Mouse (Mus musculus) ES-Bruce4 (cell line): ENCODE data around the gene BC017158. TPM values are rescaled to one million over a fixed set of nuclear protein-coding genes. Genes with fewer than 3 reads are reported as not detected.

Experiments used
- H3K27ac ChIP-seq: 2 replicates; pipeline ENCODE4 v1.5.1; 2012; ENCODE audit warnings: low read length, inconsistent platforms; ENCODE audit not compliant: insufficient read depth
- H3K27me3 ChIP-seq: 2 replicates; pipeline ENCODE4 v1.6.1; 2012; ENCODE audit warnings: mild to moderate bottlenecking, low read length, inconsistent platforms; ENCODE audit not compliant: control insufficient read depth, poor library complexity, insufficient read depth, severe bottlenecking
- H3K36me3 ChIP-seq: 2 replicates; pipeline ENCODE4 v1.6.1; 2012; ENCODE audit warnings: inconsistent platforms, mild to moderate bottlenecking, low read length, moderate library complexity; ENCODE audit not compliant: control insufficient read depth, poor library complexity, insufficient read depth, severe bottlenecking
- H3K4me1 ChIP-seq: one replicate; pipeline ENCODE4 v1.8.1; 2011; ENCODE audit warnings: low read length; ENCODE audit not compliant: control insufficient read depth, insufficient read depth
- H3K4me3 ChIP-seq: 2 replicates; pipeline ENCODE4 v1.5.1; 2011; ENCODE audit warnings: low read depth, mild to moderate bottlenecking, low read length
- H3K9ac ChIP-seq: 2 replicates; pipeline ENCODE4 v1.6.1; 2012; ENCODE audit warnings: low read depth, mild to moderate bottlenecking, inconsistent platforms; ENCODE audit not compliant: poor library complexity, severe bottlenecking
- H3K9me3 ChIP-seq: replicated peaks from 2 replicates; pipeline ENCODE4 v1.6.1; 2012; ENCODE audit warnings: mild to moderate bottlenecking, low read length, inconsistent platforms; ENCODE audit not compliant: control insufficient read depth, poor library complexity, insufficient read depth, severe bottlenecking
- CTCF ChIP-seq: IDR thresholded peaks from one replicate; pipeline ENCODE4 v1.8.1; 2011; ENCODE audit warnings: low read depth, low read length
- EP300 ChIP-seq: IDR thresholded peaks from 2 replicates; pipeline ENCODE4 v1.6.1; 2011; ENCODE audit warnings: low read depth, low read length; ENCODE audit not compliant: insufficient read depth
- POLR2A ChIP-seq: IDR thresholded peaks from one replicate; pipeline ENCODE4 v1.8.1; 2011; ENCODE audit warnings: low read length; ENCODE audit not compliant: insufficient read depth
- polyA plus RNA-seq: library from polyadenylated mRNA; stranded (reverse); fragments of >200 nt; gene quantifications from 2 replicates; pipeline ENCODE4 v1.2.4, GENCODE M21; 2011; ENCODE audit warnings: low read depth; ENCODE audit not compliant: missing spikeins, insufficient read depth, insufficient read length

The BC017158 gene
- polyA plus RNA-seq, 1 experiment: 7.5 TPM

- TF ChIP-seq EP300: no peak
- TF ChIP-seq POLR2A: no peak
- no peak for TF ChIP-seq CTCF
- H3K9ac ChIP-seq: no peak overlapping the region
- H3K4me3 ChIP-seq: no peak overlapping the region
- H3K27me3 ChIP-seq: no peaks in the 10 kb centered on the region; the same call in 1 of the 2 replicates
- no peaks in the 10 kb centered on the region for H3K4me1 ChIP-seq
- no peaks in the 10 kb centered on the region for H3K36me3 ChIP-seq
- no peak overlapping the region for H3K27ac ChIP-seq
- H3K9me3 ChIP-seq: no peaks in the 10 kb centered on the region
These were observed 12.3 kb upstream of the BC017158 start for GRCm38 (mm10) chr7:128310229-128310688.

GRCm38 (mm10) chr7:128309776-128310175 is 11.8 kb upstream of the BC017158 start:
- TF ChIP-seq CTCF (no peak), POLR2A (no peak), EP300 (no peak)
- no peaks in the 10 kb centered on the region; the same call in 1 of the 2 replicates for H3K27me3 ChIP-seq
- H3K27ac ChIP-seq: no peak overlapping the region
- H3K9ac ChIP-seq: no peak overlapping the region
- H3K36me3 ChIP-seq: no peaks in the 10 kb centered on the region
- no peak overlapping the region for H3K4me3 ChIP-seq
- no peaks in the 10 kb centered on the region for H3K4me1 ChIP-seq
- no peaks in the 10 kb centered on the region for H3K9me3 ChIP-seq

GRCm38 (mm10) chr7:128309216-128309615 is 11.2 kb upstream of the BC017158 start:
- Histone ChIP-seq H3K27ac (no peak overlapping the region), H3K27me3 (no peaks in the 10 kb centered on the region; the same call in 1 of the 2 replicates), H3K4me1 (no peaks in the 10 kb centered on the region), H3K9ac (no peak overlapping the region), H3K9me3 (no peaks in the 10 kb centered on the region), H3K4me3 (no peak overlapping the region), H3K36me3 (no peaks in the 10 kb centered on the region)
- no peak for TF ChIP-seq POLR2A
- TF ChIP-seq EP300: no peak
- no peak for TF ChIP-seq CTCF

- Histone ChIP-seq H3K4me1 (no peaks in the 10 kb centered on the region), H3K9me3 (no peaks in the 10 kb centered on the region), H3K9ac (no peak overlapping the region), H3K4me3 (no peak overlapping the region), H3K27me3 (no peaks in the 10 kb centered on the region; the same call in 1 of the 2 replicates), H3K27ac (no peak overlapping the region), H3K36me3 (no peaks in the 10 kb centered on the region)
- TF ChIP-seq POLR2A: no peak
- no peak for TF ChIP-seq CTCF
These were observed 9.9 kb upstream of the BC017158 start for GRCm38 (mm10) chr7:128307851-128308250.

GRCm38 (mm10) chr7:128304907-128305306 is 6.9 kb upstream of the BC017158 start:
- Histone ChIP-seq H3K4me1 (no peaks in the 10 kb centered on the region), H3K36me3 (no peaks in the 10 kb centered on the region), H3K9me3 (no peaks in the 10 kb centered on the region), H3K27me3 (no peaks in the 10 kb centered on the region), H3K27ac (no peak overlapping the region), H3K9ac (no peak overlapping the region), H3K4me3 (no peak overlapping the region)
- TF ChIP-seq POLR2A (no peak), EP300 (no peak), CTCF (peak; percentile 37)

GRCm38 (mm10) chr7:128304198-128304597 is 6.2 kb upstream of the BC017158 start:
- TF ChIP-seq EP300 (no peak), POLR2A (no peak), CTCF (no peak)
- H3K4me3 ChIP-seq: no peak overlapping the region
- H3K27ac ChIP-seq: no peak overlapping the region
- H3K36me3 ChIP-seq: no peaks in the 10 kb centered on the region
- no peak overlapping the region for H3K9ac ChIP-seq
- H3K9me3 ChIP-seq: no peaks in the 10 kb centered on the region
- no peaks in the 10 kb centered on the region for H3K4me1 ChIP-seq
- H3K27me3 ChIP-seq: no peaks in the 10 kb centered on the region
